Mouse (Mus musculus): Measurements from ENCODE around the gene Slc40a1. TPM values are rescaled to one million over a fixed set of nuclear protein-coding genes. Genes with fewer than 3 reads are reported as not detected.

The Slc40a1 gene
- total and polyA plus RNA-seq, 3 experiments, result not detected

DNA sequence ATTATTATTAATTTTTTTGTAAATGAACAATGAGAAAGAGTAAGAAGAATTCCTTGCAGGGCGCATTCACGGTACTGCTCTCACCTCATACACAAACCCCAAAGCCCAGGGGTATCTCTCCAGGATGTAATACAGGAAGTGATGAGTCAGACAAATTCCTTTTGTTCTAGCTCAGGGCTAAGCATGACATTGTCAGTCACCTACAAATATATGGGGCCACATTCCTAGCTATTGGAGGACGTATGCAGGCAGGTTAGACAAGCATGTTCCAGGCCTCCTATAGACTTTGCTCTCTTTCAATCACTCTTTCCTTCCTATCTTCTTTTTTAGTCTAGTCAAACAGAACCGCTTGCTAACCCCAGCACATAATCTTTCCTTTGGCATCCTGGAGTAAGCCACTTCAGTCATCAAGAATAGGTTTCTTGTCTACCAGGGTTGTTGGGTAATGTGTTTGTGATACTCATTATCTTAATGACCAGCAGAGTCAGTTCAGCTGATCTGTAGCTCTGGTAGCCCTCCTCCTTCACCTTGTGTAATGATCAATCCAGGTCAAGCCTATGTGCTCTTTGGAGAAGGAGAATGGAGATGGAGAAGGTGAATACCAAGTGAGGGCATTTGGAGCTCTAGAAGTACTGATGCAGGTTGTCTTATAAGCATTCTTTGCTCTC is 9.1 kb downstream of the Slc40a1 start:
- Histone ChIP-seq H3K9me3 (replicated peaks; ENCODE audit: low read length) (no peaks in the 10 kb centered on the region), H3K4me3 (replicated peaks in 1 of 3; ENCODE audit: low read depth in 2 of 3, low read length in 2 of 3, poor library complexity in 1 of 3) (no peak overlapping the region), H3K4me1 (ENCODE audit: control insufficient read depth in 1 of 2, insufficient read depth in 2 of 2) (peaks cover 0 to 4% of the 10 kb centered on the region in 2 experiments; a peak in 1 of 4 replicates), H3K4me2 (ENCODE audit: insufficient read depth, low read depth, poor library complexity, severe bottlenecking) (no peak overlapping the region), H3K79me2 (replicated peaks; ENCODE audit: control insufficient read depth, extremely low read depth, insufficient read depth, poor library complexity, severe bottlenecking) (no peaks in the 10 kb centered on the region), H3K27ac (ENCODE audit: insufficient read depth, low read depth) (no peak overlapping the region), H3K27me3 (replicated peaks) (no peaks in the 10 kb centered on the region), H3K9ac (ENCODE audit: insufficient read depth, low read depth) (no peak overlapping the region), H3K36me3 (replicated peaks in 1 of 2; ENCODE audit: control insufficient read depth in 1 of 2, insufficient read depth in 1 of 2, low read length in 1 of 2) (no peaks in the 10 kb centered on the region)
- in situ Hi-C loops (cut with MboI; ENCODE audit: low pct_ligation_motif_present, low pct_unique_long_range_greater_than_20kb, low sequenced_read_pairs) (no loop called here), dilution Hi-C loops (cut with MboI; ENCODE audit: extremely low pct_ligation_motif_present, extremely low pct_unique_long_range_greater_than_20kb, low sequenced_read_pairs) (no loop called here)
- no peak for DNase-seq (ENCODE audit: extremely low read depth)
- TF ChIP-seq TBP (conservative IDR thresholded peaks at IDR 0.05; ENCODE audit: low read depth, low read length) (no peak), MYC (IDR thresholded peaks at IDR 0.05; ENCODE audit: low read depth, low read length) (no peak), POLR2AphosphoS2 (IDR thresholded peaks at IDR 0.05; ENCODE audit: low read depth, low read length) (no peak), GABPA (IDR thresholded peaks at IDR 0.05; ENCODE audit: insufficient replicate concordance, low read depth, low read length) (no peak), IRF4 (IDR thresholded peaks at IDR 0.05; ENCODE audit: low read depth, low read length) (no peak), NELFE (IDR thresholded peaks at IDR 0.05; ENCODE audit: low read depth, low read length) (no peak), KAT2A (IDR thresholded peaks at IDR 0.05; ENCODE audit: insufficient replicate concordance, low read length) (no peak), USF2 (conservative IDR thresholded peaks at IDR 0.05; ENCODE audit: low read depth, low read length) (no peak), MXI1 (IDR thresholded peaks at IDR 0.05; ENCODE audit: low read depth, low read length) (no peak), ZKSCAN1 (IDR thresholded peaks at IDR 0.05; ENCODE audit: borderline replicate concordance, low read depth, low read length) (no peak), ELF1 (IDR thresholded peaks at IDR 0.05; ENCODE audit: low read depth, low read length) (no peak), NRF1 (IDR thresholded peaks at IDR 0.05; ENCODE audit: low read depth, low read length) (no peak)

DNA sequence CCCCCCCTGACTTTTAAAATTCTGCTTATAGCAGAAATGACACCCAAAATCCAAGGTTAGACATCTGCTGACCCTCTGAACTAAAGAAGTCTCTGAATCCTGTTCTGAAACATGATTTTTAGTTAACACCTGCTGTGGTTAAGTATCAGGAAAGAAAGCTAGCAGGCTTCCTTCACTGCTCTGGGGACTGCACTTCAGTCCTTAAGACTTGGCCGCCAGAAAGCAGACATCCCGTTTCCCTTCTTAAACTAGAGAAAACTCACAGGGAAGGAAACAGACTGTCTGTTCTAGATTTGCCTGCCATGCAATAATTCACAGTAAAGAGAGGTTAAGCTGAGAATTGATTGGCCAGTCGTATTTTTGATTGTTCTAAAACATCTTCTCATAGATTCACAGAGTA is 10.1 kb downstream of the Slc40a1 start:
- Histone ChIP-seq H3K4me3 (replicated peaks in 1 of 3; ENCODE audit: low read depth in 2 of 3, low read length in 2 of 3, poor library complexity in 1 of 3) (no peak overlapping the region), H3K79me2 (replicated peaks; ENCODE audit: control insufficient read depth, extremely low read depth, insufficient read depth, poor library complexity, severe bottlenecking) (no peaks in the 10 kb centered on the region), H3K9me3 (replicated peaks; ENCODE audit: low read length) (no peaks in the 10 kb centered on the region), H3K4me2 (ENCODE audit: insufficient read depth, low read depth, poor library complexity, severe bottlenecking) (no peak overlapping the region), H3K27ac (ENCODE audit: insufficient read depth, low read depth) (no peak overlapping the region), H3K4me1 (ENCODE audit: control insufficient read depth in 1 of 2, insufficient read depth in 2 of 2) (peaks cover 0 to 4% of the 10 kb centered on the region in 2 experiments; a peak in 1 of 4 replicates), H3K9ac (ENCODE audit: insufficient read depth, low read depth) (no peak overlapping the region), H3K36me3 (replicated peaks in 1 of 2; ENCODE audit: control insufficient read depth in 1 of 2, insufficient read depth in 1 of 2, low read length in 1 of 2) (no peaks in the 10 kb centered on the region), H3K27me3 (replicated peaks) (no peaks in the 10 kb centered on the region)
- in situ Hi-C loops (cut with MboI; ENCODE audit: low pct_ligation_motif_present, low pct_unique_long_range_greater_than_20kb, low sequenced_read_pairs), result no loop called here
- dilution Hi-C loops (cut with MboI; ENCODE audit: extremely low pct_ligation_motif_present, extremely low pct_unique_long_range_greater_than_20kb, low sequenced_read_pairs), result no loop called here
- no peak for TF ChIP-seq KAT2A (IDR thresholded peaks at IDR 0.05; ENCODE audit: insufficient replicate concordance, low read length)
- TF ChIP-seq IRF4 (IDR thresholded peaks at IDR 0.05; ENCODE audit: low read depth, low read length), result no peak
- TF ChIP-seq TCF12 (IDR thresholded peaks at IDR 0.05; ENCODE audit: low read depth, low read length), result no peak
- TF ChIP-seq MYC (IDR thresholded peaks at IDR 0.05; ENCODE audit: low read depth, low read length), result no peak
- TF ChIP-seq HCFC1 (IDR thresholded peaks at IDR 0.05; ENCODE audit: low read depth, low read length), result no peak
- TF ChIP-seq TBP (conservative IDR thresholded peaks at IDR 0.05; ENCODE audit: low read depth, low read length), result no peak
- no peak for DNase-seq (ENCODE audit: extremely low read depth)

All from CH12.LX (cell line).